Mouse (Mus musculus): ENCODE results near the gene Tnrc6a. TPM values are rescaled to one million over a fixed set of nuclear protein-coding genes. Genes with fewer than 3 reads are reported as not detected.
A peak's percentile ranks its signal among the peaks of the same experiment; 100 is the strongest.

Gene Tnrc6a
- polyA plus RNA-seq, 1 experiment = 41.9 TPM

GRCm38 (mm10) chr7:123113590-123113989 is 10.1 kb upstream of the Tnrc6a start:
- no peak overlapping the region for H3K27ac ChIP-seq (ENCODE audit: control insufficient read depth, insufficient read depth, low read depth, low read length, poor library complexity)
- H3K4me1 ChIP-seq (ENCODE audit: control insufficient read depth, insufficient read depth, low read length) = no peaks in the 10 kb centered on the region
- WGBS = 82% methylated on average over 6 of the region's 6 CpGs
- no peak overlapping the region for H3K4me3 ChIP-seq (replicated peaks; ENCODE audit: control insufficient read depth, low read depth, low read length)
- TF ChIP-seq POLR2A (IDR thresholded peaks at IDR 0.05; ENCODE audit: borderline replicate concordance, control insufficient read depth, low read depth, low read length) (no peak), CTCF (IDR thresholded peaks at IDR 0.05; ENCODE audit: control insufficient read depth, insufficient read depth, low read length) (no peak)

GRCm38 (mm10) chr7:123116799-123117198 is 6.9 kb upstream of the Tnrc6a start:
- no peaks in the 10 kb centered on the region for H3K4me1 ChIP-seq (ENCODE audit: control insufficient read depth, insufficient read depth, low read length)
- H3K27ac ChIP-seq (ENCODE audit: control insufficient read depth, insufficient read depth, low read depth, low read length, poor library complexity) = no peak overlapping the region
- 67% methylated on average over 12 of the region's 12 CpGs for WGBS
- no peak overlapping the region for H3K4me3 ChIP-seq (replicated peaks; ENCODE audit: control insufficient read depth, low read depth, low read length)
- no peak for TF ChIP-seq CTCF (IDR thresholded peaks at IDR 0.05; ENCODE audit: control insufficient read depth, insufficient read depth, low read length)

GRCm38 (mm10) chr7:123117209-123117608 is 6.5 kb upstream of the Tnrc6a start:
- H3K4me3 ChIP-seq (replicated peaks; ENCODE audit: control insufficient read depth, low read depth, low read length) = no peak overlapping the region
- TF ChIP-seq CTCF (IDR thresholded peaks at IDR 0.05; ENCODE audit: control insufficient read depth, insufficient read depth, low read length) (no peak), POLR2A (IDR thresholded peaks at IDR 0.05; ENCODE audit: borderline replicate concordance, control insufficient read depth, low read depth, low read length) (no peak)
- 82% methylated on average over 4 of the region's 4 CpGs for WGBS
- H3K27ac ChIP-seq (ENCODE audit: control insufficient read depth, insufficient read depth, low read depth, low read length, poor library complexity) = no peak overlapping the region
- no peaks in the 10 kb centered on the region for H3K4me1 ChIP-seq (ENCODE audit: control insufficient read depth, insufficient read depth, low read length)

- no peak overlapping the region for H3K27ac ChIP-seq (ENCODE audit: control insufficient read depth, insufficient read depth, low read depth, low read length, poor library complexity)
- WGBS = 79% methylated on average over 7 of the region's 7 CpGs
- no peaks in the 10 kb centered on the region for H3K4me1 ChIP-seq (ENCODE audit: control insufficient read depth, insufficient read depth, low read length)
- H3K4me3 ChIP-seq (replicated peaks; ENCODE audit: control insufficient read depth, low read depth, low read length) = no peak overlapping the region
- TF ChIP-seq CTCF (IDR thresholded peaks at IDR 0.05; ENCODE audit: control insufficient read depth, insufficient read depth, low read length) (no peak), POLR2A (IDR thresholded peaks at IDR 0.05; ENCODE audit: borderline replicate concordance, control insufficient read depth, low read depth, low read length) (no peak)
Observed at GRCm38 (mm10) chr7:123120516-123120915, 3.2 kb upstream of the Tnrc6a start.

GRCm38 (mm10) chr7:123124299-123124716 is 623 bp downstream of the Tnrc6a start:
- H3K4me3 ChIP-seq (replicated peaks; ENCODE audit: control insufficient read depth, low read depth, low read length) = peak overlapping the region; percentile 95
- WGBS = 1% methylated on average over 42 of the region's 45 CpGs
- peak overlapping the region; percentile 97 for H3K27ac ChIP-seq (ENCODE audit: control insufficient read depth, insufficient read depth, low read depth, low read length, poor library complexity)
- no peaks in the 10 kb centered on the region; the same call in 1 of the 2 replicates for H3K4me1 ChIP-seq (ENCODE audit: control insufficient read depth, insufficient read depth, low read length)
- TF ChIP-seq CTCF (IDR thresholded peaks at IDR 0.05; ENCODE audit: control insufficient read depth, insufficient read depth, low read length) = no peak

GRCm38 (mm10) chr7:123124735-123125181 is 1.1 kb downstream of the Tnrc6a start:
- no peak overlapping the region for H3K27ac ChIP-seq (ENCODE audit: control insufficient read depth, insufficient read depth, low read depth, low read length, poor library complexity)
- WGBS = under 1% methylated on average over 16 of the region's 16 CpGs
- TF ChIP-seq POLR2A (IDR thresholded peaks at IDR 0.05; ENCODE audit: borderline replicate concordance, control insufficient read depth, low read depth, low read length) (no peak), CTCF (IDR thresholded peaks at IDR 0.05; ENCODE audit: control insufficient read depth, insufficient read depth, low read length) (no peak)
- no peaks in the 10 kb centered on the region; the same call in 1 of the 2 replicates for H3K4me1 ChIP-seq (ENCODE audit: control insufficient read depth, insufficient read depth, low read length)
- peak overlapping the region; percentile 95 for H3K4me3 ChIP-seq (replicated peaks; ENCODE audit: control insufficient read depth, low read depth, low read length)

GRCm38 (mm10) chr7:123126056-123126455 is 2.4 kb downstream of the Tnrc6a start:
- 72% methylated on average over 4 of the region's 4 CpGs for WGBS
- Histone ChIP-seq H3K27ac (ENCODE audit: control insufficient read depth, insufficient read depth, low read depth, low read length, poor library complexity) (no peak overlapping the region), H3K4me1 (ENCODE audit: control insufficient read depth, insufficient read depth, low read length) (no peaks in the 10 kb centered on the region; the same call in 1 of the 2 replicates), H3K4me3 (replicated peaks; ENCODE audit: control insufficient read depth, low read depth, low read length) (no peak overlapping the region)
- no peak for TF ChIP-seq POLR2A (IDR thresholded peaks at IDR 0.05; ENCODE audit: borderline replicate concordance, control insufficient read depth, low read depth, low read length)
- TF ChIP-seq CTCF (IDR thresholded peaks at IDR 0.05; ENCODE audit: control insufficient read depth, insufficient read depth, low read length) = no peak

GRCm38 (mm10) chr7:123127301-123127700 is 3.6 kb downstream of the Tnrc6a start:
- H3K4me3 ChIP-seq (replicated peaks; ENCODE audit: control insufficient read depth, low read depth, low read length) = no peak overlapping the region
- TF ChIP-seq POLR2A (IDR thresholded peaks at IDR 0.05; ENCODE audit: borderline replicate concordance, control insufficient read depth, low read depth, low read length) (no peak), CTCF (IDR thresholded peaks at IDR 0.05; ENCODE audit: control insufficient read depth, insufficient read depth, low read length) (no peak)
- no peaks in the 10 kb centered on the region; the same call in 1 of the 2 replicates for H3K4me1 ChIP-seq (ENCODE audit: control insufficient read depth, insufficient read depth, low read length)
- H3K27ac ChIP-seq (ENCODE audit: control insufficient read depth, insufficient read depth, low read depth, low read length, poor library complexity) = no peak overlapping the region
- 75% methylated on average over 1 of the region's 1 CpGs for WGBS

GRCm38 (mm10) chr7:123127981-123128380 is 4.3 kb downstream of the Tnrc6a start:
- TF ChIP-seq CTCF (IDR thresholded peaks at IDR 0.05; ENCODE audit: control insufficient read depth, insufficient read depth, low read length) (no peak), POLR2A (IDR thresholded peaks at IDR 0.05; ENCODE audit: borderline replicate concordance, control insufficient read depth, low read depth, low read length) (no peak)
- WGBS = 51% methylated on average over 1 of the region's 1 CpGs

More at GRCm38 (mm10) chr7:123127981-123128380, 4.3 kb downstream of the Tnrc6a start:
- Histone ChIP-seq H3K27ac (ENCODE audit: control insufficient read depth, insufficient read depth, low read depth, low read length, poor library complexity) (no peak overlapping the region), H3K4me1 (ENCODE audit: control insufficient read depth, insufficient read depth, low read length) (no peaks in the 10 kb centered on the region; the same call in 1 of the 2 replicates), H3K4me3 (replicated peaks; ENCODE audit: control insufficient read depth, low read depth, low read length) (no peak overlapping the region)
